Mouse (Mus musculus) liver, embryonic 14.5 days (tissue): ENCODE results near the gene Prcc.

Source experiments
- CTCF ChIP-seq: IDR thresholded peaks from 2 replicates; pipeline ENCODE4 v1.5.1; 2016; ENCODE audit warnings: antibody characterized with exemption, low read depth, control low read depth
- EP300 ChIP-seq: IDR thresholded peaks from 2 replicates; pipeline ENCODE4 v1.6.1; 2016; ENCODE audit warnings: antibody characterized with exemption, low read depth

GRCm38 (mm10) chr3:87907906-87908305 is 22.5 kb upstream of the Prcc start:
- TF ChIP-seq EP300, result no peak
- no peak for TF ChIP-seq CTCF
